Mouse (Mus musculus) myocyte (in vitro differentiated cells): Measurements from ENCODE around the gene Lrrc4. TPM values are rescaled to one million over a fixed set of nuclear protein-coding genes. Genes with fewer than 3 reads are reported as not detected.

Experiments used
- H3K27me3 ChIP-seq: one replicate; pipeline ENCODE4 v1.6.1; 2011; ENCODE audit not compliant: control insufficient read depth, insufficient read depth, insufficient read length
- H3K36me3 ChIP-seq: one replicate; pipeline ENCODE4 v1.6.1; 2011; ENCODE audit not compliant: control insufficient read depth, insufficient read depth
- H3K4me2 ChIP-seq: one replicate; pipeline ENCODE4 v1.6.1; 2011; ENCODE audit warnings: low read depth, control low read depth
- H3K4me3 ChIP-seq: one replicate; pipeline ENCODE4 v1.5.1; 2011; ENCODE audit warnings: mild to moderate bottlenecking, control low read depth, moderate library complexity
- H3K79me2 ChIP-seq: one replicate; pipeline ENCODE4 v1.6.1; 2011; ENCODE audit not compliant: control insufficient read depth, insufficient read depth
- H3ac ChIP-seq: one replicate; pipeline ENCODE4 v1.6.1; 2011; ENCODE audit not compliant: control insufficient read depth, insufficient read length
- CEBPB ChIP-seq: IDR thresholded peaks from 2 replicates; pipeline ENCODE4 v1.6.1; 2011; ENCODE audit warnings: mild to moderate bottlenecking, moderate library complexity; ENCODE audit not compliant: poor library complexity, insufficient read depth, severe bottlenecking
- E2F4 ChIP-seq: IDR thresholded peaks from one replicate; pipeline ENCODE4 v1.6.1; 2011; ENCODE audit warnings: mild to moderate bottlenecking, control low read depth, moderate library complexity; ENCODE audit not compliant: insufficient read depth
- MAX ChIP-seq: IDR thresholded peaks from one replicate; pipeline ENCODE4 v1.6.1; 2011; ENCODE audit warnings: low read depth, mild to moderate bottlenecking, control low read depth
- MYOD1 ChIP-seq, 3 experiments: IDR thresholded peaks; one replicate each; pipeline ENCODE4 v1.6.1; 2011; ENCODE audit warnings: control low read depth in 2 of 3, low read depth in 2 of 3, mild to moderate bottlenecking in 2 of 3, moderate library complexity in 1 of 3; ENCODE audit not compliant: insufficient read length in 2 of 3, control insufficient read depth in 1 of 3
- MYOG ChIP-seq, 3 experiments: IDR thresholded peaks; one replicate each; pipeline ENCODE4 v1.6.1; 2011; ENCODE audit warnings: control low read depth in 2 of 3, low read depth in 2 of 3, mild to moderate bottlenecking in 2 of 3; ENCODE audit not compliant: insufficient read length in 2 of 3, control insufficient read depth in 1 of 3, insufficient read depth in 1 of 3
- POLR2A ChIP-seq: IDR thresholded peaks from one replicate; pipeline ENCODE4 v1.6.1; 2011; ENCODE audit warnings: low read depth, mild to moderate bottlenecking, control low read depth, moderate library complexity; ENCODE audit not compliant: insufficient read length
- POLR2AphosphoS2 ChIP-seq: IDR thresholded peaks from one replicate; pipeline ENCODE4 v1.6.1; 2011; ENCODE audit warnings: low read depth, control low read depth; ENCODE audit not compliant: insufficient read length
- REST ChIP-seq: IDR thresholded peaks from one replicate; pipeline ENCODE4 v1.6.1; 2011; ENCODE audit warnings: mild to moderate bottlenecking, control low read depth, moderate library complexity; ENCODE audit not compliant: insufficient read depth, insufficient read length
- SRF ChIP-seq: IDR thresholded peaks from one replicate; pipeline ENCODE4 v1.6.1; 2011; ENCODE audit warnings: low read depth; ENCODE audit not compliant: control insufficient read depth, insufficient read length
- TCF12 ChIP-seq: IDR thresholded peaks from one replicate; pipeline ENCODE4 v1.6.1; 2011; ENCODE audit warnings: mild to moderate bottlenecking, control low read depth; ENCODE audit not compliant: poor library complexity, insufficient read depth, severe bottlenecking
- TCF3 ChIP-seq: IDR thresholded peaks from one replicate; pipeline ENCODE4 v1.6.1; 2011; ENCODE audit warnings: low read depth, control low read depth; ENCODE audit not compliant: insufficient read length
- USF1 ChIP-seq: IDR thresholded peaks from one replicate; pipeline ENCODE4 v1.6.1; 2011; ENCODE audit warnings: low read depth, mild to moderate bottlenecking, control low read depth, moderate library complexity
- polyA plus RNA-seq: library from polyadenylated mRNA; unstranded; fragments of >200 nt; fragmentation: generic; extraction: Trizol; gene quantifications from one replicate; pipeline ENCODE4 v1.2.1, GENCODE M21; 2012; ENCODE audit warnings: missing spikeins

The Lrrc4 gene
- polyA plus RNA-seq, 1 experiment, result 0.72 TPM

DNA sequence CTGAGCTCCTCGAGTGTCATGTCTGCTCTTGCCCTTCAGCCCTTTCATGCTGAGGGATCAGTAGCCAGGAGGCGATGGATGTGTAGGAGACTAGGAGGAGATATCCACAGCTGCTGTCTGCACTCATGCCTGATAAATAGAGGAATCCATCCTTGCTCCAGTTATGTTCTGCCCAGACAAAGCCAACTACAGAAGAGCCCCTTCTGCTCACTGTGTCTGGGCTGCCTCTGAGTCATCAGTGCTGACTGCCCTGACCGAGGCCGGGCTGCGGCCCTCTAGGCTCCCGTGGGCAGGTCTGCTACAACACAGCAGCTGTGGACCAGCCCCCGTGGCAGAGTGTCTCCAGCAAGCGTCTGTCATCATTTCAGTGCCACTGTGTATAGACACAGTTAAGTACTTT is 30.8 kb upstream of the Lrrc4 start:
- TF ChIP-seq SRF (no peak), POLR2AphosphoS2 (no peak), REST (no peak), MYOG (IDR thresholded peaks at IDR 0.05; ENCODE audit: control insufficient read depth in 1 of 3, insufficient read depth in 1 of 3, insufficient read length in 2 of 3, low read depth in 2 of 3) (peak in 2 of 3 experiments; percentile 22 to 87), USF1 (no peak), TCF12 (no peak), MYOD1 (IDR thresholded peaks at IDR 0.05; ENCODE audit: control insufficient read depth in 1 of 3, insufficient read length in 2 of 3, low read depth in 2 of 3) (peak; percentile 21 to 82 (median 67)), CEBPB (no peak), MAX (no peak), E2F4 (no peak)
- Histone ChIP-seq H3K27me3 (no peaks in the 10 kb centered on the region), H3ac (no peak overlapping the region), H3K79me2 (no peaks in the 10 kb centered on the region), H3K4me3 (no peak overlapping the region), H3K36me3 (no peaks in the 10 kb centered on the region), H3K4me2 (peak overlapping the region; percentile 45)

DNA sequence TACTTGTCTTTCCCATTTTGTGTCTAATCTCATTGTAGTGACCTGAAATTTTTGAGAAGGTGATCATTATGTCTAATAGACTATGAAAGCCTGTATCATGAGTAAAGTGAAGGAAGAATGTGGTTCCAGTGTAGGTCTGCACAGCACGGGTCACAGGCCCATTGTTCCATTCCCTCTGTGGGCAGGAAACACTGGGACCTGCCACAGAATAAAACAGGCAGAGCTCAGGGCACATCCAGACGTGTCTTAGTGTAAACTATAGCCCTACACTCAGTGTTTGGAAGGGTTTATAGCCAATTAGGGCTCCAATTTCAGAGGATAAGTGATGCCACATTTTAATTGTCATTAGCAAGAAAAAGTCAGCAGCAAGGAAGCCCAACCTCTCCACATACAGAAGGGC is 29.4 kb upstream of the Lrrc4 start:
- Histone ChIP-seq H3K79me2 (no peaks in the 10 kb centered on the region), H3K36me3 (no peaks in the 10 kb centered on the region), H3K4me3 (no peak overlapping the region), H3ac (no peak overlapping the region), H3K4me2 (no peak overlapping the region), H3K27me3 (no peaks in the 10 kb centered on the region)
- TF ChIP-seq E2F4, result no peak
- no peak for TF ChIP-seq REST
- TF ChIP-seq POLR2AphosphoS2, result no peak
- no peak for TF ChIP-seq MYOD1 (IDR thresholded peaks at IDR 0.05; ENCODE audit: control insufficient read depth in 1 of 3, insufficient read length in 2 of 3, low read depth in 2 of 3)
- no peak for TF ChIP-seq USF1

DNA sequence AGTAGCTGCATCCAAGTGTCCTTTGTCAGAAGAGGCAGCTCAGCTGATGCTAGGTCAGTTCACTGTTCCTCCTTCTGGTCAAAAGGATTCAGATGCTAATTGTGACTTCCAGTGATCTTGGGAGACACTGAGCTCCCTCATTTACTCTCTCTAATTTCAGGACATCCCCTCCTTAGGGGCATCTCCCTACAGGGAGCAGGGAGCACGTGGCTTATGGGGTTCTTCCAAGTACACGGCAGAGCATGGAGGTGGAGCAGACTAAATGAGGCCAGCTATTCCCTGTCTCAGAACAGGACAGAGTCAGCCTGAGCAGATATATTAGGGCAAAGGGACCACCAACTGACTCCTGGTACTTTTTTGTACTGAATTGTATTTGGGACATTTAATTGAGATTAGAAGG is 28.9 kb upstream of the Lrrc4 start:
- no peaks in the 10 kb centered on the region for H3K27me3 ChIP-seq
- no peaks in the 10 kb centered on the region for H3K36me3 ChIP-seq
- H3K4me3 ChIP-seq, result no peak overlapping the region
- H3K4me2 ChIP-seq, result no peak overlapping the region
- H3ac ChIP-seq, result no peak overlapping the region
- no peak for TF ChIP-seq REST
- TF ChIP-seq TCF3, result no peak
- TF ChIP-seq MAX, result no peak
- no peak for TF ChIP-seq E2F4
- TF ChIP-seq MYOD1 (IDR thresholded peaks at IDR 0.05; ENCODE audit: control insufficient read depth in 1 of 3, insufficient read length in 2 of 3, low read depth in 2 of 3), result no peak
- no peak for TF ChIP-seq CEBPB
- no peak for TF ChIP-seq MYOG (IDR thresholded peaks at IDR 0.05; ENCODE audit: control insufficient read depth in 1 of 3, insufficient read depth in 1 of 3, insufficient read length in 2 of 3, low read depth in 2 of 3)
- no peak for TF ChIP-seq USF1
- no peak for TF ChIP-seq TCF12
- no peak for TF ChIP-seq SRF
- TF ChIP-seq POLR2AphosphoS2, result no peak
- TF ChIP-seq POLR2A, result no peak
- no peaks in the 10 kb centered on the region for H3K79me2 ChIP-seq

DNA sequence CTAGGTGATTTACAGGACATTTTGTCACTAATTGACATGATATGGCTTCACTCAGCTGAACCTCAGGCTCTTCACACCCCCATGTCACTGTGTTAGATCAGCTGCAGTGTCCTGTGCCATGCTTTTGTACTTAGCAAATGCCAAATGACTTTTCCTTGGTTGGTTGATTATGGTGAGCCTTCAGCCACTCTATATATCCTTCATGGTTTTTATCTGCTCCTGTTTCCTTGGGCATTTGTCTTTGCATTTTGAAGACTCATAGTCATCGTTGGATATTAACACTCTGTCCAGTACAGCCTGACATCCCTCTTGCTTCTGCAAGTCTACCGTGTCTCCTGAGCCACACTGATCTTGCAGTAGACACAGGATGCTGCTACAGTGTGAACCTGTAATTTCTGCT is 27.5 kb upstream of the Lrrc4 start:
- TF ChIP-seq POLR2A, result no peak
- no peak for TF ChIP-seq USF1
- TF ChIP-seq CEBPB, result no peak
- no peak for TF ChIP-seq TCF12
- no peak for TF ChIP-seq MYOG (IDR thresholded peaks at IDR 0.05; ENCODE audit: control insufficient read depth in 1 of 3, insufficient read depth in 1 of 3, insufficient read length in 2 of 3, low read depth in 2 of 3)
- TF ChIP-seq MAX, result no peak
- no peak for TF ChIP-seq REST
- no peak for TF ChIP-seq MYOD1 (IDR thresholded peaks at IDR 0.05; ENCODE audit: control insufficient read depth in 1 of 3, insufficient read length in 2 of 3, low read depth in 2 of 3)
- TF ChIP-seq POLR2AphosphoS2, result no peak
- no peak for TF ChIP-seq E2F4
- no peak for TF ChIP-seq SRF
- no peak for TF ChIP-seq TCF3
- Histone ChIP-seq H3ac (no peak overlapping the region), H3K79me2 (no peaks in the 10 kb centered on the region), H3K27me3 (no peaks in the 10 kb centered on the region), H3K36me3 (no peaks in the 10 kb centered on the region), H3K4me3 (no peak overlapping the region), H3K4me2 (no peak overlapping the region)
